Mouse (Mus musculus): ENCODE measurements around the gene B230118H07Rik. TPM values are rescaled to one million over a fixed set of nuclear protein-coding genes. Genes with fewer than 3 reads are reported as not detected.

The B230118H07Rik gene
- total and polyA plus RNA-seq, 3 experiments: 22.4 to 30.6 TPM; not detected in 1

DNA sequence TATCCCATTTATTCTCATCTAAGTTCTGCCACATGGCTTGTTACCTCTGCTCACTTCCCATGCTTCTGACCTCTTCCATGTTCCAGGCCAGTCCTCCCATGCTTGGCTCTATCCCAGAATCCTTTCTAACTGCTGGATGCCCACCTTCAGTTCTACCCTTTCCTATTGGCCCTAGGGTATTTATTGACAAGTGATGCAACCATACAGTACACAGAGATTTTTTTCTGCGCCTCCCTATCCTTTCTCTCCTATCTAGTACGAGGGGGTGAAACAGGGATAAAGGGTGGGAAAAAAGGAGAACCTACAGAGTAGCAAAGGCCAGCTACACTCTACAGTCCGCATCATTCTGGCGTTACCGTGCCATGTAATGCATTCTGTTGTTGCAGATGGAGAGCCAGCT, 38.7 kb upstream of the B230118H07Rik start:
- no peak overlapping the region for H3K9ac ChIP-seq (ENCODE audit: control insufficient read depth, low read depth, low read length, poor library complexity, severe bottlenecking)
- no peaks in the 10 kb centered on the region for H3K9me3 ChIP-seq (replicated peaks; ENCODE audit: insufficient read depth, low read length)
- TF ChIP-seq RAD21 (IDR thresholded peaks at IDR 0.05; ENCODE audit: low read depth, low read length) (no peak), ZKSCAN1 (IDR thresholded peaks at IDR 0.05; ENCODE audit: low read depth, low read length) (no peak), SIN3A (IDR thresholded peaks at IDR 0.05; ENCODE audit: low read length) (no peak), MAZ (IDR thresholded peaks at IDR 0.05; ENCODE audit: low read depth, low read length) (no peak), ZMIZ1 (IDR thresholded peaks at IDR 0.05; ENCODE audit: low read depth, low read length) (no peak), CHD2 (IDR thresholded peaks at IDR 0.05; ENCODE audit: low read length) (no peak), TAL1 (IDR thresholded peaks at IDR 0.05; ENCODE audit: low read length) (no peak), NRF1 (IDR thresholded peaks at IDR 0.05; ENCODE audit: insufficient read depth, low read depth, low read length, poor library complexity, severe bottlenecking) (no peak), ETS1 (IDR thresholded peaks at IDR 0.05; ENCODE audit: low read depth, low read length) (no peak), MEF2A (IDR thresholded peaks at IDR 0.05; ENCODE audit: extremely low read depth, insufficient replicate concordance, low read depth, low read length, poor library complexity, severe bottlenecking) (no peak)
- DNase-seq (ENCODE audit: low read depth, low spot score): no peak
- peaks cover 0 to 7% of the 10 kb centered on the region in 2 experiments; a peak in 2 of 4 replicates for H3K36me3 ChIP-seq (ENCODE audit: control insufficient read depth in 1 of 2, insufficient read depth in 2 of 2, low read length in 2 of 2)
- H3K79me2 ChIP-seq (ENCODE audit: control insufficient read depth, insufficient read depth, low read length, poor library complexity): no peaks in the 10 kb centered on the region
- H3K27me3 ChIP-seq (ENCODE audit: control insufficient read depth in 1 of 2, insufficient read depth in 2 of 2, low read length in 2 of 2): no peaks in the 10 kb centered on the region
- H3K4me1 ChIP-seq (ENCODE audit: control insufficient read depth in 1 of 2, insufficient read depth in 2 of 2, low read length in 2 of 2): no peaks in the 10 kb centered on the region
- H3K27ac ChIP-seq (ENCODE audit: control insufficient read depth, low read depth, low read length): no peak overlapping the region
- no peak overlapping the region for H3K4me3 ChIP-seq (ENCODE audit: control insufficient read depth in 1 of 2, insufficient read depth in 1 of 2, low read depth in 2 of 2, low read length in 2 of 2)

DNA sequence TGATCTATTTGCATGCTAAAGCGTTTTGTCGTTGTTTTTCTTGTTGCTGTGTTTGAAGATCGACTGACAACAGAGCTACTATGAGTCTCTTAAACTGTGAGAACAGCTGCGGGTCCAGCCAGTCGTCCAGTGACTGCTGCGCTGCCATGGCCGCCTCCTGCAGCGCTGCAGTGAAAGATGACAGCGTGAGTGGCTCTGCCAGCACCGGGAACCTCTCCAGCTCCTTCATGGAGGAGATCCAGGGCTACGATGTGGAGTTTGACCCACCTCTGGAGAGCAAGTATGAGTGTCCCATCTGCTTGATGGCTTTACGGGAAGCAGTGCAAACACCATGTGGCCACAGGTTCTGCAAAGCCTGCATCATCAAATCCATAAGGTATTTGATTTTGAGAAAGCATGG, 35.1 kb upstream of the B230118H07Rik start:
- Histone ChIP-seq H3K4me3 (ENCODE audit: control insufficient read depth in 1 of 2, insufficient read depth in 1 of 2, low read depth in 2 of 2, low read length in 2 of 2) (no peak overlapping the region), H3K4me1 (ENCODE audit: control insufficient read depth in 1 of 2, insufficient read depth in 2 of 2, low read length in 2 of 2) (no peaks in the 10 kb centered on the region; a peak in 1 of 4 replicates), H3K9ac (ENCODE audit: control insufficient read depth, low read depth, low read length, poor library complexity, severe bottlenecking) (no peak overlapping the region), H3K27me3 (ENCODE audit: control insufficient read depth in 1 of 2, insufficient read depth in 2 of 2, low read length in 2 of 2) (no peaks in the 10 kb centered on the region), H3K27ac (ENCODE audit: control insufficient read depth, low read depth, low read length) (no peak overlapping the region), H3K36me3 (ENCODE audit: control insufficient read depth in 1 of 2, insufficient read depth in 2 of 2, low read length in 2 of 2) (peaks cover 2% of the 10 kb centered on the region in 2 experiments), H3K9me3 (replicated peaks; ENCODE audit: insufficient read depth, low read length) (no peaks in the 10 kb centered on the region), H3K79me2 (ENCODE audit: control insufficient read depth, insufficient read depth, low read length, poor library complexity) (peaks cover 10% of the 10 kb centered on the region)
- TF ChIP-seq MXI1 (IDR thresholded peaks at IDR 0.05; ENCODE audit: low read depth, low read length) (no peak), ZC3H11A (IDR thresholded peaks at IDR 0.05; ENCODE audit: low read depth, low read length) (no peak), MYC (IDR thresholded peaks at IDR 0.05; ENCODE audit: low read depth, low read length) (no peak), TBP (IDR thresholded peaks at IDR 0.05; ENCODE audit: low read depth, low read length) (no peak), CTCF (IDR thresholded peaks at IDR 0.05 in 2 of 3, conservative IDR thresholded peaks at IDR 0.05 in 1 of 3; ENCODE audit: control insufficient read depth in 1 of 3, insufficient read depth in 1 of 3, low read depth in 2 of 3, low read length in 3 of 3, poor library complexity in 1 of 3, severe bottlenecking in 1 of 3) (no peak), POLR2AphosphoS5 (IDR thresholded peaks at IDR 0.05; ENCODE audit: borderline replicate concordance, low read depth, low read length) (no peak), NELFE (IDR thresholded peaks at IDR 0.05; ENCODE audit: low read depth, low read length) (no peak), ZMIZ1 (IDR thresholded peaks at IDR 0.05; ENCODE audit: low read depth, low read length) (no peak), USF2 (IDR thresholded peaks at IDR 0.05; ENCODE audit: borderline replicate concordance in 1 of 2, insufficient read depth in 1 of 2, low read depth in 1 of 2, low read length in 2 of 2) (no peak), JUND (IDR thresholded peaks at IDR 0.05; ENCODE audit: low read depth, low read length) (no peak), SMC3 (IDR thresholded peaks at IDR 0.05; ENCODE audit: low read depth, low read length) (no peak), EP300 (IDR thresholded peaks at IDR 0.05; ENCODE audit: low read depth in 1 of 2, low read length in 2 of 2) (no peak), CHD2 (IDR thresholded peaks at IDR 0.05; ENCODE audit: low read length) (no peak), ETS1 (IDR thresholded peaks at IDR 0.05; ENCODE audit: low read depth, low read length) (no peak), NRF1 (IDR thresholded peaks at IDR 0.05; ENCODE audit: insufficient read depth, low read depth, low read length, poor library complexity, severe bottlenecking) (no peak), UBTF (IDR thresholded peaks at IDR 0.05; ENCODE audit: borderline replicate concordance, insufficient read depth, low read depth, low read length) (no peak), TCF12 (IDR thresholded peaks at IDR 0.05; ENCODE audit: low read depth, low read length) (no peak), RCOR1 (IDR thresholded peaks at IDR 0.05; ENCODE audit: low read depth, low read length) (no peak)
- DNase-seq (ENCODE audit: low read depth, low spot score): no peak
